Mouse (Mus musculus) cerebellum, adult (tissue): ENCODE results near the gene Pitpnm1.
"Not testable (repeated sequence)": the region's sequence is repeated elsewhere in the genome, so short reads cannot be mapped to it uniquely, and the experiment has no call there.

Source experiments
- ATAC-seq: cut with Nextera tagmentation; 2 replicates; pipeline ENCODE4 v1.9.2; 2017; ENCODE audit warnings: mild to moderate bottlenecking, moderate library complexity, mixed read lengths; ENCODE audit not compliant: insufficient number of reproducible peaks, low FRiP score, low TSS enrichment

The Pitpnm1 gene

DNA sequence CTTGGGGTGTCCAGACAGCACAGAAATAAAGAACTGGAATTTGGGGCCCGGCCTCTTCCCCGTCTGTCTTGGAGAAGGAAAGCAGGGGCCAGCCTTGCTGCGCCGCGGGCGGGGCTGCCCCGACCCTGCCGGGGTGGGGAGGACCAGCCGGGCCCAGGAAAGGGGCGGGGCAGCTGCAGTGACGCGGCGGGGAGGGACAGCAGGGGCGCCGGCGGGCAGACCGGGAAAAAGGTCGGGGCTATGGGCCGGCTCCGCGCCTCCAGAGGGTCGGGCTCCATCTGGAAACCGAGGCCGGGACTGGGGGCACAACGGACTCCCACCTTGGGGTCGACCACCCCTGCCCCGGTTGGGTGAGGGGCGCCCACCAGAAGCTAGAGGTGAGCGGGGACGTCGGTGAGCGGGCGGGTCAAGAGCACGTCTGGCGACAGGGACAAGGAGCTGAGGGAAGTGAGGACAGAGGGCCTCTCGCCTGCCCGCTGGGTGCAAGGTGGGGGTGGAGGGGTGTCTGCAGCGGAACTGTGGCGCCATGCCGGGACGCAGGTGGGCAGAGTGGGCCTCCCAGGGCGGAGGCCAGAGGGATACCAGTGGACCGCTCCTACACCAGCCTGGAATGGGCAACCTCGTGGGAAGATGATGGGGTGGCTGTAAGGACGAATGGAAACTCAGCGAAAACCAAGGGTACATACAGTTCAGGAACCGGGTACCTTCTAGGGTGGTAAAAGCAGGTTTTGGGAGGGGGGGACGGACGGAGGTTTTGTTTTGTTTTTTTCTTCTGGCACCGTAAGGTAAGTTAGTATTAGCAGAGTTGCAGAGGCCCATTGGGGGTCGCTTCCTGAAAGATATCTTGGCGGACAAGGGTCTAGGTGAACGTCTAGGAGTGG lies at the start of gene Pitpnm1:
TSS of gene Pitpnm1 (plus strand) at position 162 of the 881 bp plus-strand sequence.
- ATAC-seq: no peak

DNA sequence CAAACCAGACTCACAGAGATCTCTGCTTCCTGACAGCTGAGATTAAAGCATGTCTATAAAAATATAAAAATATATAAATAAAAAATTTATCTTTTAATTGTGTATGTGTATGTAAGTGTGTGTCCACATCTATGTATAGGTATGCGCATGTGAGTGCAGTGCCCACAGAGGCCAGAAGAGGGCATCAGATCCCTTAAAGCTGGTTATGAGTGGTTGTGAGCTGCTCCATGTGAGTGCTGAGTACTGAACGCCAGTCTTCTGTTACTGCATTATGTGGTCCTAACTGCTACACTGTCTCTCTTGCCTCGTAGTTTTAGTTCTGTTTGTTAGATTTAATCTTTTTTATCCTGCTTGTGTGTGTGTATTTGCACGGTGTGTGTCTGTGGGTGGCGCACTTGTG lies 48.8 kb upstream of the Pitpnm1 start:
- ATAC-seq: no peak

DNA sequence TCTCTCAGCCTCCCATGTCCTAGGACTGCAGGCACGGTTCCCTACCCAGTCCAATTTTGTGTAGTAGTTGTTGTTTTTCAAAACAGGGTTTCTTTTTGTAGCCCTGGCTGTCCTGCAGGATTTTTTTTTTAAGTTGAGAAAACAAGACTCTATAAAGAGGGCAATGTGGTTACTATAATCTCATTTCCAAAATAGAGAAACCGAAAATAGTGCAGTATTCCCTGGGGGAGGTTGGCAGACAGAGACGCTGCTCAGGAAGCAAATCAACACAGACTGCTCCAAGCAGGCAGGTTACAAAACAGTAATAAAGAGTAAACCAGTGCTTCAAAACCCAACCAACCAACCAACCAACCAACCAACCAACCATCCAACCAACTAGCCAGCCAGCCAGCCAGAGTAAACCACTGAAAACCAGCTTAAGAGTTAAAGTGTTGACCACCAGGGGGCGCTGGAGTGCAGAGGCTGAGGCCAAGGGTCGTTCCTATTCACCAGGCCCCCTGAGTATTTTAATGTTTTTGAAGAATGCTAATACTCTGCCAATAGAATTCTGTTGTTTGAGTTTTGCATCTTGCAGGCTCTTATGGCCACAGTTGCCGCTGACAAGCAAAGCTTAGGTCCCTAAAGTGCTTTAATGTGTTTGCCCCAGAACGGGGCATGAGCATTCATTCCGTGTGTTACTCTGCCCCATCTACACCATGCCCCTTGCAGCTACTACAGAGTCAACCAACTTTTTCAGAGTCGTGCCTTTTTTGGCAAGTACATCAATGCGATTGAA lies 47.9 kb upstream of the Pitpnm1 start:
- no peak for ATAC-seq

DNA sequence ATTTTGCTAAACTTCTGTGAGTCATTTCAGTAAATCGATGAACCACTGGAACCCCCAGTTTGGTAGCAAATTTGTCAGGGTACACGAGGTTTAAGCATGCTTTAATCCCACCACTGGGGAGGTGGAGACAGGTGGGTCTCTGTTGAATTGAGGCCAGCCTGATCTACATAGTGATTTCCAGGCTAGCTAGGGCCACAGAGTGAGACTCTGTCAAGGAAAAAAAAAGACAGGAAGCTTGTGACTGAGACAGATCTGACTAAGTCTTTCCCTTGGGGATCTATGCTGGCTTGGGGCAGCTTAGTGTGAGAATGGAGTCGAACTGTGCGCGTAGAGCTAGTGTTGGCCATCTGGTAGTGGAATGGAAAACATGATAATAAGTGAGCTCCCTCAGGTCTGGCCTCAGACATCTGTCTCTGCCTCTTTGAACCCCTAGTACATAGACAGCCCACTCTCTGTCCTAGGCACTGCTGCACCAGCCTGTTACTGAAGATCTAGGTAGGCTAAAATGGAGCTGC lies 47.2 kb upstream of the Pitpnm1 start:
- no peak for ATAC-seq

DNA sequence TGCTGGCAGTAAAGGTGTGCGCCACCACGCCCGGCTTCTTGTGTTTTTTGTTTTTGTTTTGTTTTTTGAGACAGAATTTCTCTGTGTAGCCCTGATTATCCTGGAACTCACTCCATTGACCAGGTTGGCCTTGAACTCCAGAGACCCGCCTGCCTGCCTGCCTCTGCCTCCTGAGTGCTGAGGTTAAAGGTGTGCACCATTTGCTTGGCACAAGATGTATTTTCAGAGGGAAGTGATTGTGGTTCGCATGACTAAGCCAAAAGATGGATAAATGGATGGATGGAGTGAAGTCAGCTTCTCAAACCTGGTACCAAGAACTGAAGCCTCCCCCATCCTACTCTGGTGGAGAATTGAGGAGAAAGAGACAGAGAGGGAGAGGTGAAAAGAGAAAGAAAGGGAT lies 45.2 kb upstream of the Pitpnm1 start:
- no peak for ATAC-seq

DNA sequence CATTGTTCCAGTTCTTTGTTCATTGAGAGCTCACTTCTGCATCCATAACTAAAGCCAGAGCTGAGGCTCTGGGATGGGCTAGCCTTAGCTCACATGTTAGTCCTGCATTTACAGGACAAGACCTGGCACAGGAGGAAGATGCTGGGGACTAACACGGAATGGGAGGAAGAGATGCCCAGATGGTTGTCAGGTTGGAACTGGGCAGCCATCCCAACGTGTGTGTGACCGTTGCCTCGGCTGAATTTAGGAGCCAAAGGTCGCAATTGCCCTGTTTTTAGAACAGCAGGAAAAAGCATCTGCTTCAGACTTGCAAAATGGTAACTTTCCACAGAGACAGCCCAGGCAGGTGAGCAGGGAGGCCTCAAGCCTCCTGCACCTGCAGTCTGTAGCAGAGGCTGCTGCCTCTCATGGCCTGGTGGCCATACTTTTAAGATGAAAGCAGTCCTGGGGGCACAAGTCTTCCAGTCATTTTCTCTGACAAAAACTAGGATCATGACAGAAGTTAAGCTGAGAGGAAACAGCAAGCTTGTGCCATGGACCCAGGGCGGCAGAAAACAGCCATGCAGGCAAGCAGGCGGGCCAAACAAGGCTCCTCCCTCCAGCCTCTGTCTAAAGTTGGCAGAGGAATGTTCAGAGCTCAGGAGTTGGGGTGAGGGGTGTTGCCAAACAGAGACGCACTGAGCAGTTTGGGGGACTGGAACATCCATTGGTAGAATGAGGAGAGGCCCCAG lies 44.4 kb upstream of the Pitpnm1 start:
- no peak; the same call in 1 of the 2 replicates for ATAC-seq

DNA sequence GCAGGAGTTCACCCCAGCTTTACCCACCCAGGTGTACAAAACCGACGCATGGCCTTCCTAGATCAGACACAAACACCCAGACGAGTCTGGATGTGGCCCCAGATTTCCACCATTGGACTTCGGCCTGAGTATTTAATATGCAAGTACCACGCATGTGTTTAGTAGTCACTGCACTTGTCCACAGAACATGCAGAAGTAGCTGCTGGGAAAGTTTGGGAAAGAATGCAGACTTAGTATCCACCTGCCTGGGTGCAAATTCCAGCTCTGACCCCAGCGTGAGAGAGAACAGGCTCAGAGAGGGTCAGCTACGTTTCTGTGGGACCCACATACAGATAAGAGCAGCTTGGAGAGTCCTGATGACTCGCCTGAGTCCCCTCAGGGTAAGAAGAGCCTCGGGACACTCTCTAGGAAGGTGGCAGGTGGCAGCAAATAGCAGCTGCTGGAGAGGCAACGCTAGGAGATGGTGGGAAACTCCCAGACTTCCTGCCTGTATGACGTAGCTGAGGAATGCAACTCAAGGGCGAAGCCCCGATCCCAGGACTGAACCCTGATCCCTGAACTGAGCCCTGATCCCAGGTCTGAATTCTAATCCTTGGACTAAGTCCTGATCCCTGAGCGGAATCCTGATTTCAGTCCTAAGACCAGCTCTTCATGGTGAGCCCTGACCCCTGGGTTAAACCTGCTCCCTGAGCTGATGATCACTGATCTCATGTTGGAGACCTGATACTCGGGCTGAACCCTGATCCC lies 43.7 kb upstream of the Pitpnm1 start:
- no peak for ATAC-seq

DNA sequence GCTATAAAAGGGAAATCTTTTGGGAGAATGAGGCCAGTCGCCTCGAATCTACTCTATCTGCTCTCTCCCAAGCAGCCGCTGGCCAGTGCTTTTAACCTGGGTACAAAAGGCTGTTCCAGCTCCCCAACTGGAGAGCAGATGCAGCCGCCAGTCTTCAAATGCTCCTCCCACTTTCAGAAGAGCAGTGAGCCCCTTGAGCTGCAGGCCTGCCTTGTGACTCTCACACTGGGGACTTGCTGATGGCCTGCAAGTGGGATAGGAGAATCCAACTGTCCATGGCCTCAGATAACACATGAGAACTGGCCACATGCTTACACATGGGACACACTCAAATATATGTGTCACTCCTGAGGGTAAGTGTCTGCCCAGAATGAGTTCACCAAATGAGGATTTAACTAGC lies 43.1 kb upstream of the Pitpnm1 start:
- ATAC-seq: no peak

DNA sequence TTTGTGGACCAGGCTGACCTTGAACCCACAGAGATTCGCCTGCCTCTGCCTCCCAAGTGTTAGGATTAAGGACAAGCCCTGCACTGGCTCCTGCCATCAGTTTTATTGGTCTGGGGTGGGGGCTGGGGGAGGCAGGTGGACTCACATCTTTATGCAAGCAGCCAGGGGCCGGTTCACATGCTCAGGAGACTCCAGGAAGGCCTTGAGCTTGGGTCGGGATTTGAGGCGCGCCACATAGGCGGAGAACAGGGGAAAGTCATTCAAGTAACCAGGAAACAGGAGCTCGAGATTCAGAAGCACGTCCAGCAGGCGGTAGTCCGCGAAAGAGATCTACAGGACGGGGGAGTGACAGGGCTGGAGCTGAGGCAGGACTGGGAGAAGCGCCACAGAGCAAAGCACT lies 42.4 kb upstream of the Pitpnm1 start:
- no peak for ATAC-seq

DNA sequence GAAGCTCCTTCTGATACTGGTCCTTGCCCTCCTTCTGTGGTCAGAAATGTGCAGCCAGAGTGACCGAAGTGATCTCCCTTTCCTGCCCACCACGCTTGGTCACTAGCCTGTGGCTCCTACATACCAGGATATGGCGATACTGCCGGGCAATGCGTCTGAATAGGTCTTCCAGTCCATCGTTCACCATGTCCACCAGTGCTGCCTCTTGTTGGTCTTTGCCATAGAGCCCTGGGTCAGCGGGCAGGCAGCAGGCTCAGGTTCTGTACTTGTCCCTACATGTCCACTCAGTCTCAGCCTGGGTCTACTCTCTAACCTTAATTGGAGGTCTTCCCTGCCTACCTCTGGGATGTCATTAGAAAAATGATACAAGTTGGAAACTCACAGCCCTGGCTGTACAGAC lies 41.8 kb upstream of the Pitpnm1 start:
- ATAC-seq: no peak

DNA sequence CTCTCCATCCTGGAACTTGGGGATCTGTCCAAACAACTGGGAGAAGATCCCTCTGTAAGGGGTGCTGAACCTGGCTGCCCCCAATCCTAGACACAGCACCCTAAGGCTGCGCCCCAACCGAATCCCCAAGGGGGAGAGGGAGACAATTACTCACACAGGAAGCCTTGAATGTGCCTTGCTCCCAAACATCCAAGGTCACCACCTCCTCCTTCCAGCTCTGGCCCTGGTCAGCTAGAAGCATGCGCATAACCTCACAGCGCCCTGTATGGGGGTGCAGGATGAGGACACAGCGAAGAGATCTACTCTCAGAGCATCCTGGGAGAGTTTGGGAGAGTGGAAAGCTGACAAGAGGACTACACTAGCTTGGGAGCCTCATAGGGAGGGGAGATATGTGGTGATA lies 41.2 kb upstream of the Pitpnm1 start:
- no peak for ATAC-seq

DNA sequence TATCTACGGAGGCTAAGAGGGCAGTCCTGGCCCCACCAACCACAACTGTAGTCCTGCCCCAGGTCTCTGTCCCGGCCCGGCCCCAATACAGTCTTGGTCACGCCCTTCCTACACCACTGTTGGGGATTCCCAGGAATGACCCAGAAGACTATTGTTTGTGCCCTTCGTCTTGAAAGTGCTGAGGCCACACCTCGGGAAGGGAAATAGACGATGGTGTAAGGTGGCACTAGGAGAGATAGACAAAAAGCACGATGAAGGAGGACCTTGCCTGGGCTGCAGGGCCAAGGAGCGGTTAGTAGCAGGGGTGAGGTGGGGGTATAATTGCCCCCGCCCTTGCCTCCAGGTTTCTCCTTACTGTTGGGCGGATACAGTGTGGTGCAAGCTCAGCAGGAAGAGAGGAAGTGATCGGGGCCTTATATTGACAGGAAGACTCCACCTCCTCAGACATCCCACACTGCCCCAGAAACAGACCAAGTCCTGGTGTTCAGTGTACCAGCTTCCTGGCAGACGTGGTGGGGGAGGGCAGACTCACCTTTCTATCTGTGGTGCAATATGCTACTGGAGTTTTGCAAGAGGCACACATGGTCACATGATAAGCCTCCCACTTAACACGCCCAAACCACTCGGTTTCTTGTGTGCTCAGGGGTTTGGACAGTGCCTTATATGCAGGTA lies 40.6 kb upstream of the Pitpnm1 start, which contains the start of gene Gstp3:
TSS of gene Gstp3 (minus strand) at position 501 of the 672 bp plus-strand sequence.
- no peak for ATAC-seq

GRCm38 (mm10) chr19:4060044-4060898 lies 39.5 kb upstream of the Pitpnm1 start:
- ATAC-seq: not testable (repeated sequence)

- no peak for ATAC-seq
These were observed 38.8 kb upstream of the Pitpnm1 start for GRCm38 (mm10) chr19:4060899-4061465.

- ATAC-seq: not testable (repeated sequence)
These were observed 36.4 kb upstream of the Pitpnm1 start for GRCm38 (mm10) chr19:4063357-4063756.

DNA sequence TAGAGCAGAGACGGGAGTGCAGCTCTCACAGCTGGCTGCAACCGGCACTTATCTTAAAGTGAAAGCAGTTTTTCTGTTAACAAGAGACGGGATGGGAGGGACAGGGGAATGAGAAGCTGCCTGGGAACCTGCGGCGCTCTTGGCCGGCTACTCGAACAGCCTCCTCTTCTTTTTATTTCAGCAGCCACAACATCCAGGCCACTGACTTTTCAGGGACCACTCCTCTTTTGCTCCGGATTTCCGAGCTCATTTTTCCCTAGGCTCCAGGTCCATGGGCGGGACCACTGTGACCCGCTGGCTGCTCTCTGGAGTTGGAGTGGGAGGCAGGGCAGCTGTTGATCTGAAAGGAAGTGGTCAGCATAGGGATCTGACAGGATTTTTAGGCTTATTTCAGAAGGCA lies 35.3 kb upstream of the Pitpnm1 start:
- ATAC-seq: not testable (repeated sequence)

- ATAC-seq: no peak
These were observed 33.5 kb upstream of the Pitpnm1 start for GRCm38 (mm10) chr19:4066280-4066679.

DNA sequence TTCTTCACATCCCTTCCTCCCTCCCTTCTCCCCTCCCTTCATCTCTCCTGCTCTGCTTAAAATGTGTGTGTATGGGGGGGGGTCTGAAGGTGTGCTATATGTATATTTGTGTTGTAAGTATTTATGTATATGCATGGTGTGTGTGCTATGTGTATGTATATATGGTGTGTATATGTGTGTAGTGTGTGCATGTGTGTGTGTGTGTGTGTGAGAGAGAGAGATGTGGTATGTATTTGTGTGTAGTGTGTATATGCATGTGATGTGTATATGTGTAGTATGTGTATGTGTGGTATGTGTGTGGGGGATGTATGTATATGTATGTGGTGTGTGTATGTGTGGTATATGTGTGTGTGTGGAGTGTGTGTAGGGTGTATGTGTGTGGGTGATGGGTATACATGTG lies 32.9 kb upstream of the Pitpnm1 start:
- no peak for ATAC-seq
